Mouse (Mus musculus) spleen, adult 12 weeks (tissue): Measurements from ENCODE around the gene Gm9918.

Source experiments
- DNase-seq: peaks from one replicate; pipeline ENCODE4 v3.0.0; 2022; ENCODE audit warnings: low spot score

Gene Gm9918

GRCm38 (mm10) chr15:102279092-102279782 lies 8.9 kb downstream of the Gm9918 start, which contains the start of gene Mfsd5:
TSS of gene Mfsd5 (plus strand) at chr15:102279454.
- DNase-seq: peak; percentile 78

- no peak for DNase-seq
Observed at GRCm38 (mm10) chr15:102279783-102280520, 9.6 kb downstream of the Gm9918 start.

GRCm38 (mm10) chr15:102280623-102281022 lies 10.3 kb downstream of the Gm9918 start:
- no peak for DNase-seq

DNA sequence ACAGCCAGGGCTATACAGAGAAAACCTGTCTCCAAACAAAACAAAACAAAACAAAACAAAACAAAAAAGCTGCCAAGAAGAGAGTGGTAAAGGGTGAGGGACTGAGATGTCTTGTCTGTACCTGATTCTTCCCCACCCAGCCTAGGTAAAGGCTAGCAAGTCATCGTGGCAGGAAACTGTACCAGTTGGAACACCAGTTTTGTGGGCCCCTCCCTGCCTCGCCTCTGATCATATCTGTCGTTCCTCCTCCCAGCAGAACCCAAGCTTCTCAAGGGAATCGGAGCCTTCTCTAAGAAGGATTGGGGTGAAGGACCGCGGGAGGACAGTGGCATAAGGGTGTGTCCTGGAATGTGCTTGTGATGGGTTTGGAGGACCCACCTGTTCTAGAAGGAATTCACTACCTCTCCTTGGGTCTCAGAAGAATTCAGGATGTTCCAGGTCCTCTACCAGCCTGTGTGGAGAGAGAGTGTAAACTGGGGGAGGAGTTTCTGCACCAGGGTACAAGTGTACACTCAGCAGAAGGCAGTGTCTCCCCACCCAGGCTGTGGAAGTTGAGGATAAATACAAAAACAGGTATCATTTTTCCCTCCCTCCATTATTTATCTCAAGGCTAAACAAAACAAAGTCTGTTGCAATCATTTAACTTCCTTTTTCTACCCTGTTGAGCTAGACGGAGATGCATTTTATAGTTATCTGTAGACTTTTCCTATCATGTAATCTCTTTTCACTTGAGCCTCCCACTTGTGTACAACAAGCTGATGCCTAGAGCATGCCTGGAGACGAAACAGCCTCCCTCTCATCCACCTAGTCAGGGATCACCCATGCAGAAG lies 12.3 kb downstream of the Gm9918 start:
- DNase-seq: no peak

DNA sequence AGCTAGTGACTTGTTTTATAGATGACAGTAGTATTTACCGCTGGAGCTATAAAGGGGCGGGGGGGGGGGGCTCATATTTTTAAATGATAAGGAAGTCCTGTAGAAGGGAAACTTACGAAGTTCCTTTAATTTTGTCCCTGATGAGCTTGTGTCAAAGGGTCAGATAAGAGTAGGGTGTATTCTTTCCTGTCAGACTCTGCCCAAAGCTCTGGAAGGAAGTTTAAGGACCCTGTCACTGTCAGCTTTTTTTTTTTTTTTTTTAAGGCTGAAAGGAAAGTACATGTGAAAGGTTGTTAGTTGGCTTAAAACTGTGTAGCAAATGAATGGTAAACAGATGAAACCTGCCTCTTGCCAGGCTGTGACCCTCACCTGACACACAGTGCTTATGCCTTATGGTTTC lies 13.3 kb downstream of the Gm9918 start:
- DNase-seq: no peak

- no peak for DNase-seq
Observed at GRCm38 (mm10) chr15:102287395-102287794, 17.0 kb downstream of the Gm9918 start.

DNA sequence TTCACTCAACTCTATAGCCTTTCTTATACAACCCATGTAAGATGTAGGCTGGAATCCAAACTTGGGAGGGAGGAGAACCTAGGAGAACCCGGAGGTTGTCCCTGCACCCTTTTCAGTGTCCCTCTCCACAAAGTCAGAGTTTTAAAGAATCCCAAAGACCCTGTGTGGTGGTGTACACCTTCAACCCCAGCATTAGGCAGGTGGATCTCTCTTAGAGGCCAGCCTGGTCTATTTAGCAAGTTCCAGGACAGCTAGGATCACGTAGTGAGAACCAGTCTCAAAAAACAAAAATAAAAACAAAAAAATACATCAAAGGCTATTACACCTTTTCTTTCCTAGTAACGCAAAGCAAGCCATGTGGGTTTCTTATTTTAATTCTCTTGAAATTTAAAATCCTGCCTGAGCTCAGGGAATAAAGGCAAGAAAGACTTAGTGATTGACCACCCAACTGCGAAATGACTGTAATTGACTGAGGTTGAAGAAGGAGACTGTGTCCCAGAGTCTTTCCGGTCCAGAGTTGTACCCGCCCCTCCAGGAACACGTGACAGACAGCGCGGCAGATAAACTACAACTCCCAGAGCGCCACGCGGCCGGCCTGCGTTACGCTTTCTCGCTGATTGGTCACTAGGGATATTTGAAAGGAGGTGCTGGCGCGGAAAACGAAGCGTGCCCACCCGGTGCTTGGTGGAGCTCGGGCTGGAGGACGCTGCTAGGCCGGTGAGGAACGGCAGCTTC lies 25.4 kb downstream of the Gm9918 start, which contains the start of gene Espl1:
TSS of gene Espl1 (plus strand) at position 634 of the 735 bp plus-strand sequence.
- peak; percentile 89 for DNase-seq

- no peak for DNase-seq
Observed at GRCm38 (mm10) chr15:102296368-102297006, 26.1 kb downstream of the Gm9918 start.

GRCm38 (mm10) chr15:102302542-102302941 lies 32.2 kb downstream of the Gm9918 start:
- DNase-seq: no peak

- no peak for DNase-seq
Observed at GRCm38 (mm10) chr15:102308717-102309116, 38.4 kb downstream of the Gm9918 start.

DNA sequence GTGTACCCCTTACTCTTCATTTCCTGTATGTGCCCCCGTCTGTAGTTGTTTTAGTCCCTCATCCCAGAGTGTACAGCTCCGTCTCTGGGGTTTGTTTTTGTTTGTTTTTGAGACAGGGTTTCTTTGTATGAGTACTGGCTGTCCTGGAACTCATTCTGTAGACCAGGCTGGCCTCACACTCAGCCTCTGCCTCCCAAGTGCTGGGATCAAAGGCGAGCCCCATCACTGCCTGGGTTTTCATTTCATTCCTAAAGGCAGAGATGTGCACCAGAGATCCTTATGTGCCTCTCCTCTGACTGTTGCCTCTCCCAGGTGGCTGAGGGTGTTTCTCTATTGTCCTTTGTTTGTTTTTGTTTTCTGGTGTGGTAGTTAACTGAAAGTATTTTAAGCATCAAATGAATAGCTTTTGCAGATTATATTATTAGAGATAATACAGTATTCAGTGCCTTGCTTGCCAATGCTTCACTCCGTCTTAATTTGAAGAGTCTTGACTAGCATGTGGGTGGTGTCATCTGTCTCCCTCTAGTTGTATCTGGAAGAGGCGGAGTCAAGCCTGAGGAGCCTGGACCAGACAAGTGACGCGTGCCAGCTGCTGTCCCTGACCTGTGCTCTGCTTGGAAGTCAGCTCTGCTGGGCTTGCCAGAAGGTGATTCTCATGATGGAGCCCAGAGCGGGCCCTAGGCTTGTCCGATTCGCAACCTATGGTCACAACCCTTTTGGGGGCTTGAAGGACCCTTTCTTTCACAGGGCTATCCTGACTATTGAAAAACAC lies 39.9 kb downstream of the Gm9918 start:
- no peak for DNase-seq

GRCm38 (mm10) chr15:102311489-102311888 lies 41.1 kb downstream of the Gm9918 start:
- no peak for DNase-seq

- no peak for DNase-seq
Observed at GRCm38 (mm10) chr15:102315292-102315691, 44.9 kb downstream of the Gm9918 start.

GRCm38 (mm10) chr15:102316263-102316662 lies 45.9 kb downstream of the Gm9918 start:
- peak; percentile 35 for DNase-seq
